Mouse (Mus musculus) liver, postnatal 0 days (tissue): ENCODE measurements around the gene Tyrobp.

ENCODE experiments used
- CTCF ChIP-seq: sonication (generic); IDR thresholded peaks from 2 replicates; pipeline ENCODE4 v1.5.1; 2016; ENCODE audit warnings: antibody characterized with exemption, low read depth
- EP300 ChIP-seq: IDR thresholded peaks from 2 replicates; pipeline ENCODE4 v1.6.1; 2016; ENCODE audit warnings: antibody characterized with exemption, low read depth, mild to moderate bottlenecking

GRCm38 (mm10) chr7:30443696-30444095 lies 30.1 kb downstream of the Tyrobp start:
- TF ChIP-seq CTCF = no peak
- no peak for TF ChIP-seq EP300
